Mouse (Mus musculus) myocyte (in vitro differentiated cells): ENCODE results near the gene Ppp1cc. TPM values are rescaled to one million over a fixed set of nuclear protein-coding genes. Genes with fewer than 3 reads are reported as not detected.
"Not testable (repeated sequence)": the region's sequence is repeated elsewhere in the genome, so short reads cannot be mapped to it uniquely, and the experiment has no call there.

Experiments
- H3K27me3 ChIP-seq: one replicate; pipeline ENCODE4 v1.6.1; 2011; ENCODE audit not compliant: control insufficient read depth, insufficient read depth, insufficient read length
- H3K36me3 ChIP-seq: one replicate; pipeline ENCODE4 v1.6.1; 2011; ENCODE audit not compliant: control insufficient read depth, insufficient read depth
- H3K4me2 ChIP-seq: one replicate; pipeline ENCODE4 v1.6.1; 2011; ENCODE audit warnings: low read depth, control low read depth
- H3K4me3 ChIP-seq: one replicate; pipeline ENCODE4 v1.5.1; 2011; ENCODE audit warnings: mild to moderate bottlenecking, control low read depth, moderate library complexity
- H3K79me2 ChIP-seq: one replicate; pipeline ENCODE4 v1.6.1; 2011; ENCODE audit not compliant: control insufficient read depth, insufficient read depth
- H3ac ChIP-seq: one replicate; pipeline ENCODE4 v1.6.1; 2011; ENCODE audit not compliant: control insufficient read depth, insufficient read length
- CEBPB ChIP-seq: IDR thresholded peaks from 2 replicates; pipeline ENCODE4 v1.6.1; 2011; ENCODE audit warnings: mild to moderate bottlenecking, moderate library complexity; ENCODE audit not compliant: poor library complexity, insufficient read depth, severe bottlenecking
- E2F4 ChIP-seq: IDR thresholded peaks from one replicate; pipeline ENCODE4 v1.6.1; 2011; ENCODE audit warnings: mild to moderate bottlenecking, control low read depth, moderate library complexity; ENCODE audit not compliant: insufficient read depth
- MAX ChIP-seq: IDR thresholded peaks from one replicate; pipeline ENCODE4 v1.6.1; 2011; ENCODE audit warnings: low read depth, mild to moderate bottlenecking, control low read depth
- MYOD1 ChIP-seq, 3 experiments: IDR thresholded peaks; one replicate each; pipeline ENCODE4 v1.6.1; 2011; ENCODE audit warnings: control low read depth in 2 of 3, low read depth in 2 of 3, mild to moderate bottlenecking in 2 of 3, moderate library complexity in 1 of 3; ENCODE audit not compliant: insufficient read length in 2 of 3, control insufficient read depth in 1 of 3
- MYOG ChIP-seq, 3 experiments: IDR thresholded peaks; one replicate each; pipeline ENCODE4 v1.6.1; 2011; ENCODE audit warnings: control low read depth in 2 of 3, low read depth in 2 of 3, mild to moderate bottlenecking in 2 of 3; ENCODE audit not compliant: insufficient read length in 2 of 3, control insufficient read depth in 1 of 3, insufficient read depth in 1 of 3
- POLR2A ChIP-seq: IDR thresholded peaks from one replicate; pipeline ENCODE4 v1.6.1; 2011; ENCODE audit warnings: low read depth, mild to moderate bottlenecking, control low read depth, moderate library complexity; ENCODE audit not compliant: insufficient read length
- POLR2AphosphoS2 ChIP-seq: IDR thresholded peaks from one replicate; pipeline ENCODE4 v1.6.1; 2011; ENCODE audit warnings: low read depth, control low read depth; ENCODE audit not compliant: insufficient read length
- REST ChIP-seq: IDR thresholded peaks from one replicate; pipeline ENCODE4 v1.6.1; 2011; ENCODE audit warnings: mild to moderate bottlenecking, control low read depth, moderate library complexity; ENCODE audit not compliant: insufficient read depth, insufficient read length
- SRF ChIP-seq: IDR thresholded peaks from one replicate; pipeline ENCODE4 v1.6.1; 2011; ENCODE audit warnings: low read depth; ENCODE audit not compliant: control insufficient read depth, insufficient read length
- TCF12 ChIP-seq: IDR thresholded peaks from one replicate; pipeline ENCODE4 v1.6.1; 2011; ENCODE audit warnings: mild to moderate bottlenecking, control low read depth; ENCODE audit not compliant: poor library complexity, insufficient read depth, severe bottlenecking
- TCF3 ChIP-seq: IDR thresholded peaks from one replicate; pipeline ENCODE4 v1.6.1; 2011; ENCODE audit warnings: low read depth, control low read depth; ENCODE audit not compliant: insufficient read length
- USF1 ChIP-seq: IDR thresholded peaks from one replicate; pipeline ENCODE4 v1.6.1; 2011; ENCODE audit warnings: low read depth, mild to moderate bottlenecking, control low read depth, moderate library complexity
- polyA plus RNA-seq: library from polyadenylated mRNA; unstranded; fragments of >200 nt; fragmentation: generic; extraction: Trizol; gene quantifications from one replicate; pipeline ENCODE4 v1.2.1, GENCODE M21; 2012; ENCODE audit warnings: missing spikeins

The Ppp1cc gene
- polyA plus RNA-seq, 1 experiment: 136 TPM

DNA sequence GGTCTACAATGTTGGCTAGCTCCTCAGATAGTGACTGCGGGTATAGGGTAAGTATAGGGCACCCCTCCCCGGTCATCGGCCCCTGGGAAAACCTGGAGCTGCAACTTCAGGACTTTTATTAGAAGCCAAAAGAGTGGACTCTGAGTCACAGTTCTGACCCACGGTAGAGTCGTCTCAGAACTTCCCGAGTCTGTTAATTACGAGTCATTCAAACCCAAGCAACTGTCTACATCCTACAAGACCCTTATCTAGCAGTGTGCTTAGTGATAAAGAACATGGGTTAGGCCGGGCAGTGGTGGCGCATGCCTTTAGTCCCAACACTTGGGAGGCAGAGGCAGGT is 25.1 kb upstream of the Ppp1cc start:
- Histone ChIP-seq H3K79me2 (no peaks in the 10 kb centered on the region), H3K36me3 (no peaks in the 10 kb centered on the region), H3K4me2 (no peak overlapping the region), H3K4me3 (no peak overlapping the region), H3ac (no peak overlapping the region), H3K27me3 (no peaks in the 10 kb centered on the region)
- no peak for TF ChIP-seq MYOG (IDR thresholded peaks at IDR 0.05; ENCODE audit: control insufficient read depth in 1 of 3, insufficient read depth in 1 of 3, insufficient read length in 2 of 3, low read depth in 2 of 3)
- TF ChIP-seq MYOD1 (IDR thresholded peaks at IDR 0.05; ENCODE audit: control insufficient read depth in 1 of 3, insufficient read length in 2 of 3, low read depth in 2 of 3): no peak
- TF ChIP-seq CEBPB: no peak
- no peak for TF ChIP-seq POLR2AphosphoS2
- no peak for TF ChIP-seq REST
- TF ChIP-seq SRF: no peak
- no peak for TF ChIP-seq TCF12
- TF ChIP-seq E2F4: no peak
- TF ChIP-seq POLR2A: no peak
- TF ChIP-seq USF1: no peak
- TF ChIP-seq MAX: no peak

DNA sequence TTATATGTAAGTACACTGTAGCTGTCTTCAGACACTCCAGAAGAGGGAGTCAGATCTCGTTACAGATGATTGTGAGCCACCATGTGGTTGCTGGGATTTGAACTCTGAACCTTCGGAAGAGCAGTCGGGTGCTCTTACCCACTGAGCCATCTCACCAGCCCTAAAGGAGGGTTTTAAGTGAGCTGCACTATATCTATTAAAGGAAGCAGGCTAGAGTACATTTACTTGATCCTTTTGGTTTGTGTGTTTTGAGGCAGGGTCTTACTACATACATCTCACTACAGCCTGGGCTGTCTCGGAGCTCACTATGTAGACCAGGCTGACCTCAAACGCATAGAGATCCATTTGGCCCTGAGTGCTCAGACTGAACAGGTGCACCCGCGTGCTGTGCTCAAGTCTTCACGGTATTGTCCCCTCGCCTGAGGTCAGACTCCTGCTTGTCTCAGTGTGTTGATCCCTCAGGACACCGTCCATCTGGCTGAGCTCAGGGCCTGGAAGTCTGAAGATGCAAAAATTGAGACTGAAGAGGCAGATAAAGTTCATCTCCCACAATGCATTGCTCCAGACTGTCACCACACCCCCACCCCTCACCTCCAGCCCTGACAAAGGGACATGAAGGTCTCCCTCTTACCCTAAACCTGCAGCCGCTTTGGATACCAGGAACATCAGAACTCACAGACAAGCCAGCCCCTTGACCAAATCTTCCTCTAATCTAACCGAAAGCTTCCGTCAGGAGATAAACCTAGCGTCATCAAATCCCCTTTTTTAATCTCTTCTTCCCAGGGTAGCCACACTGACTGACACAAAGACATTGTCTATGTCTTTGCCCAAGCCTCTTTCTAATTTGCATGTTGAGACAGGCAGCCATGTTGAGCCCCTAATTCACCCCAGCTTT is 23.4 kb upstream of the Ppp1cc start:
- Histone ChIP-seq H3K4me2 (no peak overlapping the region), H3ac (no peak overlapping the region), H3K27me3 (no peaks in the 10 kb centered on the region), H3K4me3 (no peak overlapping the region), H3K36me3 (no peaks in the 10 kb centered on the region), H3K79me2 (no peaks in the 10 kb centered on the region)
- TF ChIP-seq MYOG (IDR thresholded peaks at IDR 0.05; ENCODE audit: control insufficient read depth in 1 of 3, insufficient read depth in 1 of 3, insufficient read length in 2 of 3, low read depth in 2 of 3) (no peak), REST (no peak), TCF12 (no peak), POLR2AphosphoS2 (no peak), MYOD1 (IDR thresholded peaks at IDR 0.05; ENCODE audit: control insufficient read depth in 1 of 3, insufficient read length in 2 of 3, low read depth in 2 of 3) (no peak), TCF3 (no peak), E2F4 (no peak), USF1 (no peak), CEBPB (no peak), SRF (no peak), MAX (no peak), POLR2A (no peak)

DNA sequence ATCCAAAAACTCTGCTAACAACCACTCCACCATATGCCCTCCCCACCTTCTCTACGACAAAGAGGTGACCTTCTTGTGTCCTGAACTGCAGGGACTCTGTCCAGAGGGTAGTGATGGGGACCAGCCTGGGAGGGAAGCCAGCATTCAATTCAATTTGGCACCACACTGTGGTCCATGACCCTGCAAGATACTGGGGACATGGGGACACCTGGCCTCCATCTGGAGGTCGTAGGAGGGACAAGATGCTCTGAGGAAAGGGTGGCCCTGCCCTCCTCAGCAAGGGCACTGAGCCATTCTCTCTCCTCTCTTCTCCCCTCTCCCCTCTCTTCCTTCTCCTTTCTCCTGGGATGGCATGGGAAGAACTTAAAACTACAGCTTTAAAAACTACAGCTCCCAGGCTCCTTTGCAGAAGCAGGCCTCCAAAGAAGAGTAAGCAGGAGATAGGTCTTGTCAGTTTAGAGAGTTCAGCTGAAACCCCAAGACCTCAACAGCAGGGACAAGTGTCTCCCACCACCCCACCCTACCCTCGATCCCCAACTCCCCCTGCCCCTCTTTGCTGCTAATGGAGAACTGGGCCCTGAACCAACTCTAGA is 22.7 kb upstream of the Ppp1cc start:
- no peak overlapping the region for H3ac ChIP-seq
- H3K27me3 ChIP-seq: no peaks in the 10 kb centered on the region
- H3K4me2 ChIP-seq: no peak overlapping the region
- H3K4me3 ChIP-seq: no peak overlapping the region
- no peaks in the 10 kb centered on the region for H3K79me2 ChIP-seq
- H3K36me3 ChIP-seq: no peaks in the 10 kb centered on the region
- TF ChIP-seq MAX: no peak
- TF ChIP-seq USF1: no peak

DNA sequence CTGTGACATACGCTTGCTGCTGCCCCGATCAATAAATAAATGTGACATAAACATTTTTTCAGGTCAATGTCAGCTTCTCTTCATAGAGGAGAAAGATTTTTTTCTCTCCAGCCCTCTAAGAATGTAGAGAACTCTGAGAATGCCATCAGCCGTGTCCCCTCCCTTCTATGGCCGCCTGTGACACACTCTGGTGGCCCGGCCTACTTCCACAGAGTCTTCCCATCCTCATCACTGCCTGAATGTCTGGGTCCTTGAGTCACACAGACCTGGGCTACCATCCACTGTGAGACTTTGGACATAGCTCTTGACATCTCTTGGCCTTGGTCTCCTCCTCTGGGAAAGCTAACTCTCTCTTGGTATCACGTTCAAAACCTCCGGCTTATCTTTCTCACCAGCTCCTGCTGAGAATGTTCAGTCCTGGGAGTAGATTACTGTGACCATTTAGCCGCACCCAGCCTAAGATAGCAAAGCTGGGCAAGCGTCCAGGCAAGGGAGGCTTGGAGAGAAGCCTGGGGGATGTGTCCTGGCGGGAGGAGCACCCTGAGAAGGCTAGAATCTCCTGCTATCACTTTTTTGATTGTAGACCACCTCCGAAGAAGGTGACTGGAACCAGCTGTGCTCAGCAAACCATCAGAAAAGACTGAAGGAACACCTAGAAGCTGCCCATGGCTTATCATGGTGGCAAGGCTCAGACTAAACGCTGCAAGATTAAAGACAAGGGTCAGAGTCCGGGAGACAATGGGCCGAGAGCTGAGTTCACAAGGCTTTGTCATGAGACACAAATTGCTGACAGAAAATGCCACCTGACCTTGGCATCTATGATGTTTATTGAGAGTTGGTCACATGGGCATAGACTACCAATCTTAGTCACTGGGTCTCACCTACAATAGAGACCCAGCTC is 21.3 kb upstream of the Ppp1cc start:
- TF ChIP-seq POLR2A (no peak), CEBPB (no peak), MYOD1 (IDR thresholded peaks at IDR 0.05; ENCODE audit: control insufficient read depth in 1 of 3, insufficient read length in 2 of 3, low read depth in 2 of 3) (no peak), MYOG (IDR thresholded peaks at IDR 0.05; ENCODE audit: control insufficient read depth in 1 of 3, insufficient read depth in 1 of 3, insufficient read length in 2 of 3, low read depth in 2 of 3) (no peak), TCF3 (no peak), E2F4 (no peak), MAX (no peak), TCF12 (no peak), USF1 (no peak), REST (no peak)
- H3K79me2 ChIP-seq: no peaks in the 10 kb centered on the region
- H3K4me2 ChIP-seq: no peak overlapping the region

DNA sequence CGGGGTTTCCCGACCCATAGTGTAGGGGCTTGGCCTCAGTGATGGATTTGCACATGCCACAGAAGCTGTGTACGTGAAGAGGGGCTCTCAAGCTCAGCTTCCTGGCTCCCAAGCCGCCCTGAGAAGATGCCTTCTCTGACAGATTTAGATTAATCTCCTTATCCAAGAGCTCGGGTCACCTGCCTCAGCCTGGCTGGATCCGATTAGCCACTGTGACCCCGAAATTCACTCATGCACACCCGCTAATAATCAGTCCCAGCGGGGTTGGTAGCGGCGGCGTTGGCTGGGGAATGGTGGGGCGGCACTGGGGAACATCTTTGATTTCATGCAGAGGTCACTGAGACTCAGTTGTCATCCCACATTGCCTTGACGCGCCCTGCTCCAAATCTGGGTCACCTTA is 19.2 kb upstream of the Ppp1cc start:
- Histone ChIP-seq H3K36me3 (no peaks in the 10 kb centered on the region), H3K79me2 (no peaks in the 10 kb centered on the region), H3ac (no peak overlapping the region), H3K4me2 (no peak overlapping the region), H3K27me3 (no peaks in the 10 kb centered on the region), H3K4me3 (no peak overlapping the region)
- TF ChIP-seq USF1: no peak
- TF ChIP-seq POLR2AphosphoS2: no peak
- TF ChIP-seq POLR2A: no peak
- no peak for TF ChIP-seq TCF3
- TF ChIP-seq MYOD1 (IDR thresholded peaks at IDR 0.05; ENCODE audit: control insufficient read depth in 1 of 3, insufficient read length in 2 of 3, low read depth in 2 of 3): no peak
- TF ChIP-seq SRF: no peak
- TF ChIP-seq CEBPB: no peak
- TF ChIP-seq MAX: no peak
- TF ChIP-seq E2F4: no peak
- no peak for TF ChIP-seq REST
- no peak for TF ChIP-seq MYOG (IDR thresholded peaks at IDR 0.05; ENCODE audit: control insufficient read depth in 1 of 3, insufficient read depth in 1 of 3, insufficient read length in 2 of 3, low read depth in 2 of 3)
- TF ChIP-seq TCF12: no peak

More for the DNA sequence above, 21.3 kb upstream of the Ppp1cc start:
- Histone ChIP-seq H3K36me3 (no peaks in the 10 kb centered on the region), H3K4me3 (no peak overlapping the region), H3ac (no peak overlapping the region), H3K27me3 (no peaks in the 10 kb centered on the region)

DNA sequence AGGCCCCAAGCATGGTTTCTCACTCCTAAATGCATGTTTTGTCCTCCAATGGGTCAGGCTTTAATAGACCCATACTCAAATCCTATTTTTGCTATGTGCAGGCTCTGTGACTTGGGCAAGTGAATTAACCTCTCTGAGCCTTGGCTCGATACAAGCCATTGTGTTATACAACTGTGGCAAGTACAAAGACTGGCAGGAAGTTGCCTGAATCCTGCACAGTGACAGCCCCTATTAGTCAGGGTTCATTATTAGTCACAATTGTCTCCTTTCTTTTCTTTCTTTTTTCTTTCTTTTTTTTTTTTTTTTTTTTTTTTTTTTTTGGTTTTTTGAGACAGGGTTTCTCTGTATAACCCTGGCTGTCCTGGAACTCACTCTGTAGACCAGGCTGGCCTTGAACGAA is 18.3 kb upstream of the Ppp1cc start:
- not testable (repeated sequence) for H3K79me2 ChIP-seq, H3K4me3 ChIP-seq, H3K27me3 ChIP-seq, H3K36me3 ChIP-seq, H3ac ChIP-seq, H3K4me2 ChIP-seq
